ENCODE assay signal across 12 mouse cellular contexts in the genomic region with DNA sequence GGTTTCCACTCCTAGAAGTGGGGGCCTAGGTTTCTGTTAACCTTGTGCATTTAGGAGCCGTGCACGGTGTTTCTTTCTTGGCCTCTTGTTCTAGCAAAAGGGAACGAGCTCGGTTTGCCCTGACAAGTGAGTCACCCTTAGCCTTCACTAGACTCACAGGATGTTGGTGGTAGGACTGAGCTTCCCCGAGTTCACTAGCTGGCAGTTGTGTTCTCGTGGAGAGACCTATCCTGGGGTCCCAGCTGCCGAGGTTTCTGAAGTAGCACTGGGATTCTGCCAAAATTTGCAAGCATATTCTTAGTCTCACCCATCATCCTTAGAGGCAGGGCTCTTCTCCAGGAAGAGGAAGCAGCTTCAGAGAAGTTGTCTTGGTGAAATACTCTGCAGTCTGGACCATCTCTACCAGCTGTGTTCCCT.
DNase-seq lines count a peak whose midpoint lies in the region; ATAC-seq and TF ChIP-seq lines count a peak whose summit lies in the region.
"Had no signal": no experiment of that assay in that cellular context is flagged by ENCODE, and none has a peak within 500 bp of the region (broad histone marks: within the 10 kb centered on the region; RNA-seq: fewer than 3 reads in every experiment).

No protein-coding gene starts in this region.

- TF ChIP-seq CTCF in liver, postnatal 0 days (IDR thresholded peaks at IDR 0.05; ENCODE audit: low read depth) = no peak

- H3ac ChIP-seq in myocyte (ENCODE audit: control insufficient read depth, insufficient read length) = no peak overlapping the region

- no peak overlapping the region for H3K9ac ChIP-seq in liver, embryonic 13.5 days
- no peak overlapping the region for H3K9ac ChIP-seq in liver, postnatal 0 days (replicated peaks)
- H3K9ac ChIP-seq in neural tube, embryonic 15.5 days (replicated peaks) = no peak overlapping the region
- H3K9ac ChIP-seq: forebrain, postnatal 0 days; hindbrain, embryonic 15.5 days had no signal

- no peak overlapping the region for H3K4me3 ChIP-seq in heart, embryonic 10.5 days
- H3K4me3 ChIP-seq in liver, embryonic 13.5 days (replicated peaks) = no peak overlapping the region
- no peak overlapping the region for H3K4me3 ChIP-seq in liver, postnatal 0 days (ENCODE audit: low read depth, low read length)
- H3K4me3 ChIP-seq in myocyte = no peak overlapping the region
- H3K4me3 ChIP-seq in neural tube, embryonic 15.5 days (replicated peaks) = no peak overlapping the region
- H3K4me3 ChIP-seq: hindbrain, embryonic 15.5 days had no signal

- WGBS in heart, embryonic 10.5 days = 61% methylated on average over 7 of the region's 7 CpGs
- 36% methylated on average over 7 of the region's 7 CpGs for WGBS in liver, embryonic 13.5 days (ENCODE audit: insufficient replicate concordance)
- WGBS in liver, postnatal 0 days (ENCODE audit: insufficient replicate concordance) = 39% methylated on average over 7 of the region's 7 CpGs
- 78% methylated on average over 7 of the region's 7 CpGs for WGBS in neural tube, embryonic 15.5 days

- H3K27ac ChIP-seq in heart, embryonic 10.5 days = peak overlapping the region; percentile 59; the same call in 1 of the 2 replicates
- peak overlapping the region; percentile 13; the same call in 1 of the 2 replicates for H3K27ac ChIP-seq in liver, embryonic 13.5 days
- H3K27ac ChIP-seq in liver, postnatal 0 days (ENCODE audit: low read depth) = no peak overlapping the region
- H3K27ac ChIP-seq in neural tube, embryonic 15.5 days (replicated peaks) = no peak overlapping the region
- H3K27ac ChIP-seq: hindbrain, embryonic 15.5 days had no signal

- no peak for ATAC-seq in liver, embryonic 13.5 days (ENCODE audit: low read depth)
- ATAC-seq in liver, postnatal 0 days = no peak
- ATAC-seq in neural tube, embryonic 15.5 days (ENCODE audit: low FRiP score) = no peak
- ATAC-seq: forebrain, postnatal 0 days had no signal

- TF ChIP-seq EP300 in liver, postnatal 0 days (IDR thresholded peaks at IDR 0.05; ENCODE audit: low read depth) = no peak

- H3K27me3 ChIP-seq in heart, embryonic 10.5 days (ENCODE audit: insufficient read depth, poor library complexity, severe bottlenecking) = no peaks in the 10 kb centered on the region
- no peaks in the 10 kb centered on the region for H3K27me3 ChIP-seq in liver, embryonic 13.5 days
- no peaks in the 10 kb centered on the region for H3K27me3 ChIP-seq in liver, postnatal 0 days (ENCODE audit: insufficient read depth, low read length)
- H3K27me3 ChIP-seq in myocyte (ENCODE audit: control insufficient read depth, insufficient read depth, insufficient read length) = no peaks in the 10 kb centered on the region
- peaks cover 8% of the 10 kb centered on the region; the same call in 1 of the 2 replicates for H3K27me3 ChIP-seq in neural tube, embryonic 15.5 days (replicated peaks)

- TF ChIP-seq POLR2A in myocyte (IDR thresholded peaks at IDR 0.05; ENCODE audit: insufficient read length, low read depth) = no peak

- H3K9me3 ChIP-seq in heart, embryonic 10.5 days = no peaks in the 10 kb centered on the region
- H3K9me3 ChIP-seq in liver, embryonic 13.5 days (replicated peaks) = no peaks in the 10 kb centered on the region
- H3K9me3 ChIP-seq in liver, postnatal 0 days (ENCODE audit: low read length) = no peaks in the 10 kb centered on the region
- H3K9me3 ChIP-seq in neural tube, embryonic 15.5 days (replicated peaks) = no peaks in the 10 kb centered on the region
- H3K9me3 ChIP-seq: hindbrain, embryonic 15.5 days had no signal

- H3K4me1 ChIP-seq in heart, embryonic 10.5 days = peaks cover 71% of the 10 kb centered on the region
- H3K4me1 ChIP-seq in liver, embryonic 13.5 days (replicated peaks) = peaks cover 12% of the 10 kb centered on the region; the same call in 1 of the 2 replicates
- H3K4me1 ChIP-seq in liver, postnatal 0 days (ENCODE audit: insufficient read depth) = peaks cover 6% of the 10 kb centered on the region
- H3K4me1 ChIP-seq in neural tube, embryonic 15.5 days = peaks cover 14% of the 10 kb centered on the region

- no peaks in the 10 kb centered on the region for H3K36me3 ChIP-seq in heart, embryonic 10.5 days
- H3K36me3 ChIP-seq in liver, embryonic 13.5 days = no peaks in the 10 kb centered on the region
- no peaks in the 10 kb centered on the region; the same call in 1 of the 2 replicates for H3K36me3 ChIP-seq in liver, postnatal 0 days (replicated peaks; ENCODE audit: insufficient read depth, low read length)
- H3K36me3 ChIP-seq in myocyte (ENCODE audit: control insufficient read depth, insufficient read depth) = no peaks in the 10 kb centered on the region
- H3K36me3 ChIP-seq in neural tube, embryonic 15.5 days = no peaks in the 10 kb centered on the region
- H3K36me3 ChIP-seq: hindbrain, embryonic 15.5 days had no signal

- DNase-seq in heart, embryonic 10.5 days (ENCODE audit: low spot score) = no peak
- DNase-seq in heart, adult 8-10 months (ENCODE audit: low spot score) = no peak
- no peak for DNase-seq in liver, embryonic 13.5 days
- DNase-seq in liver, postnatal 0 days = no peak
- DNase-seq in adrenal gland, postnatal 14 days = peak; percentile 57
- DNase-seq in adipocyte (ENCODE audit: low spot score) = no peak
- DNase-seq: cerebellum, adult 11-12 months; forebrain, postnatal 0 days had no signal

- no peak overlapping the region for H3K4me2 ChIP-seq in liver, embryonic 13.5 days
- H3K4me2 ChIP-seq in liver, postnatal 0 days (ENCODE audit: low read depth, low read length) = no peak overlapping the region
- peak overlapping the region; percentile 32 for H3K4me2 ChIP-seq in myocyte (ENCODE audit: low read depth)
- H3K4me2 ChIP-seq in neural tube, embryonic 15.5 days = no peak overlapping the region
- H3K4me2 ChIP-seq: hindbrain, embryonic 15.5 days; liver, embryonic 11.5 days had no signal

- H3K79me2 ChIP-seq in myocyte (ENCODE audit: control insufficient read depth, insufficient read depth) = no peaks in the 10 kb centered on the region

TF ChIP-seq in myocyte, 11 proteins besides CTCF, POLR2A, EP300 and RAD21:
- TF ChIP-seq SRF (IDR thresholded peaks at IDR 0.05; ENCODE audit: control insufficient read depth, insufficient read length, low read depth) = no peak
- TF ChIP-seq MYOD1 (IDR thresholded peaks at IDR 0.05; ENCODE audit: control insufficient read depth in 1 of 3, insufficient read length in 2 of 3, low read depth in 2 of 3) = peak in 2 of 3 experiments; percentile 36 to 46
- TF ChIP-seq MYOG (IDR thresholded peaks at IDR 0.05; ENCODE audit: control insufficient read depth in 1 of 3, insufficient read depth in 1 of 3, insufficient read length in 2 of 3, low read depth in 2 of 3) = peak in 1 of 3 experiments; percentile 38
- no peak for TF ChIP-seq REST (IDR thresholded peaks at IDR 0.05; ENCODE audit: insufficient read depth, insufficient read length)

Comparison
In these comparisons a context has a peak if more than half of its experiments do, and no peak if none do; other contexts are left out.
1. H3K27ac ChIP-seq: peak in heart, embryonic 10.5 days (single experiment) and liver, embryonic 13.5 days (single experiment); none in liver, postnatal 0 days (single experiment) and neural tube, embryonic 15.5 days (single experiment).